Mouse (Mus musculus) kidney, adult 18-20 months (tissue): ENCODE measurements at regions not wholly inside any gene's neighbourhood (a gene's known extent, or its start where the extent isn't known, plus 50 kb on each side); places are given as distances from the start of the nearest gene placed in this dataset.

Experiments
- DNase-seq: peaks from one replicate; pipeline ENCODE4 v3.0.0; 2021

GRCm38 (mm10) chr6:52433234-52433633, 119.9 kb downstream of the Evx1 start:
- no peak for DNase-seq

DNA sequence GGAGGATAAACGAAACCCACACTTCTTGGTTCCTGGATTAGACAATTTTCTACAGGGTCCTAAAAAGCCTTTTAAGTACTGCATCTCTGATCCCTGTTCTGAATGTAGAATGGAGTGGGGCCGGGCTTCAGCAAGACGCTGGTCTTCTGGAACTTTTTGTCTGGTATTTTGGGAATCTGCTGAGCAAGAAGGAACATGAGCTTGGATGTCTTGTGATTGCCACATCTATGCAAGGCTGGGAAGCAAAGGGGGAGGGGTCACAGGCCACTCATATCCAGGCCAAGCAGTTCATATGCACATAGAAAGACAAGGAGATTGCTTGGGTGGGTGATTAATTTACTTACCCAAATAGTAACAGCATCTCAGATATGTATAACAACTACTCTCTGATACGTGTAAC, 121.5 kb downstream of the Evx1 start:
- no peak for DNase-seq

DNA sequence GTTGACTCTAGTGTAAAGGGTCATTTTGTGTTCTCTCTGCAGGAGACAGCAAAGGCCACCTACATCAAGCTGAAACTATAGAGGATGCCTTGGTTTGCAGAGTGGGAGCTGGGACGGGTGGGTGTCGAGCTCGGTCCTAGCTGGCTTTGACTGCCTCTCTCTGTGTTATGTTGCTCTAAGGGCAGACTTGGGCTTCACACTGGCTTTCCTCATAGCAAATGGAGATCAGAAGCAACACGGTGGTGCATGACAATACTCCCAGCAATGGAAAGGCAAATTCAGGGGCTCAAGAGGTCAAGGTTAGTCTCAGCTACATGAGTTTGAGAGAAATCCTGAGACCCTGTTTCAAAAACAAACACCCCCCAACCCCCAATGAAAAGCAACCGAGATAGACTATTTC, 122.1 kb downstream of the Evx1 start:
- no peak for DNase-seq

DNA sequence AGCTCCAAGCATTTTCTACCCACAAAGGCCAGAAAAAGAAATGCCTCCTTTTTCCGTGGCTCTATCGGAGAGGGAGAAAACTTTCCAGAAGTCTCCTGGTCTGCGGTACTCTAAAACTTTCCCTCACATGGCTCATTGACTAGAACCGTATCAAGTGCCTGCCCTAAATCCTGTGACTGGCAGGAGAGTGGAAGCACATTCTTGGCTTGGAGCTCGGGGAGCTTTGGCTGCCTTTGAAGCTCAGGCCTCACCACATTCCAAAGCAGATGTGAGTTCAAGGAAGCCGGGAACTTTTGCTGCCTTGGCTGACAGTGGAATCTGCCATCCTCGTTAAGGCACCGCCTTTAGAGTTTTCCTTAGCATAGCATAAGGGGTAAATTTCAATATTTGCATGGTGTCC, 125.1 kb downstream of the Evx1 start:
- no peak for DNase-seq

GRCm38 (mm10) chr6:52439204-52439603, 125.9 kb downstream of the Evx1 start:
- no peak for DNase-seq

- no peak for DNase-seq
Observed at GRCm38 (mm10) chr6:52440160-52440559, 126.9 kb downstream of the Evx1 start.

GRCm38 (mm10) chr6:52443112-52443984, 130.1 kb downstream of the Evx1 start:
- DNase-seq = no peak

- no peak for DNase-seq
Observed at GRCm38 (mm10) chr6:52458828-52459227, 145.5 kb downstream of the Evx1 start.

DNA sequence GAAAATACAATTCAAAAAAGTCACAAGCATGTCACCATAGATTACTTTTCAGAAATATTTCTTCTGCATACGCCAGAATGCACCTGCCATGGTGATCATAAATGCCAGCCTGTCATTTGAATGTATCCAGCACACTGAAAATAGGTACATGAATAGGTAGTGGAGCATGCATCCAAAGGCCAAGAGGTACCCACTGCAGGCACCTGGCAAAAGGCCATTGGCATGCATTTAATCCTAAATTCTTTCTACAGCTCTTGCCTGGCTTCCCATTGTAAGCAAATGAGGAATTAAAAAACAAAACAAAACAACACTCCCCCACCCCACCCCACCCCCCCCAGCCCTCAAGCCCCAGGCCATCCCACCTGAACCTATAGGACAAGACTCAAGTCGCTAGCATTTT, 147.9 kb downstream of the Evx1 start:
- no peak for DNase-seq

- no peak for DNase-seq
Observed at GRCm38 (mm10) chr6:52463369-52463768, 150.1 kb downstream of the Evx1 start.

DNA sequence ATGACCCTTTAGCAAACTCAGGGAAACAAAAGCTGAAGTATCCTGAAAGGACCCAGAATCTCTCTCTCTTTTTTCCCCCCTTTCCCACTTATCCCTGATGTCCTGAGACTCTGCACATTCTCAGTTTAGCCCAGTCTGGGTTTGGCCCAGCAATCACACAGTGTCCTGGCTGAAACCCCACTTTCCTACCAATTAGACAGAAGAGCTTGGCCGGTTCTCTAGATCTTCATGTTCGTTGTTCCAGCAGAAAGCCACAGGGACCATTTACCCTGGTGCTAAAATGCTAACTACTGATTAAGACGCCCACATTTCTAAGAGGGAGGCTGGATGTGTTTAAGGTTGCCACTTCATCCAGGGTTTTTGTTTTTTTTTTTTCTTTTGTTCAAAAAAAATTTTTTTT, 151.3 kb downstream of the Evx1 start:
- no peak for DNase-seq

GRCm38 (mm10) chr6:52465834-52466525, 152.7 kb downstream of the Evx1 start:
- no peak for DNase-seq

DNA sequence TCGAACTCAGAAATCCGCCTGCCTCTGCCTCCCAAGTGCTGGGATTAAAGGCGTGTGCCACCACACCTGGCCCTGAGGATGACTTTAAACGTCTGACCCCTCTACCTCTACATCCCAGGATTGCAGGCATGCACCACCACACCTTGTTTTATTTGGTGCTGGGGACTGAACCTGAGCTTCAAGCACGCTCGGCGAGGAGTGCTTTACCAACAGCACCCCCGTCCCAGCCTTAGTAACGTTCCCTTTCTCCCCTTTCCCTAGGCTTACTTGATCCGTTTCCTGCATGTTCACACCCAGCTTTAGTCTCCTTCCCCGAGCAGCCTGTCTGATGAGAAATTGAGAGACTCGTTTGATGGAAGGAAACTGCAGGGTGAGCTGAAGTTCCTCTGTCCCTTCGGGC, 157.5 kb downstream of the Evx1 start:
- no peak for DNase-seq

GRCm38 (mm10) chr6:52471384-52471957, 158.2 kb downstream of the Evx1 start:
- no peak for DNase-seq

- DNase-seq = no peak
Observed at GRCm38 (mm10) chr6:52472008-52472407, 158.7 kb downstream of the Evx1 start.

DNA sequence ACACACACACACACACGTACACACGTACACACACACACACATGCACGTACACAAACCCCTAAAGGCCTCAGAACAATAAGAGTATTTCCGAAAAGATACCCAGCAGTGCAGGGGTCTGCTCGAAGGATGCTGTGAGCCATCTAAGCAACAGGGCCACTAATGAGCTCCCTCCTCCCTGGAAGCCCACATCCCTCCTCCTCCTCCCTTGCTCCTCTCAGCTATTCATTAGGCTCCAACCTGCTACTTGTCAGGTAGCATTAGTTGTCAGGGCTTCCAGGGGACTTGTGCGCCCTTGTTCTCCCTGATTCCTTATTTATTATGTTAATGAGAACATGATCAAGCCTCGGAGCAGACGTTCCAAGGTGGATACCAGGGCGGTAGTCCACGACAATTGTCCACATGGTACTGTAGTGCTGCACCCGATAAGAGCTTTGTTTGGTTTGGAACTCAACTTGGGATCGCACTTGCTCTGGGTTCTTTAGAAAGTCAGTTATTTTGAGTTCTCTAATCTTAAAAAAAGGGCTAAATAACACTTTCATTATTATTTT, 159.8 kb downstream of the Evx1 start:
- DNase-seq = no peak

- no peak for DNase-seq
Observed at GRCm38 (mm10) chr6:52473924-52474323, 160.6 kb downstream of the Evx1 start.

DNA sequence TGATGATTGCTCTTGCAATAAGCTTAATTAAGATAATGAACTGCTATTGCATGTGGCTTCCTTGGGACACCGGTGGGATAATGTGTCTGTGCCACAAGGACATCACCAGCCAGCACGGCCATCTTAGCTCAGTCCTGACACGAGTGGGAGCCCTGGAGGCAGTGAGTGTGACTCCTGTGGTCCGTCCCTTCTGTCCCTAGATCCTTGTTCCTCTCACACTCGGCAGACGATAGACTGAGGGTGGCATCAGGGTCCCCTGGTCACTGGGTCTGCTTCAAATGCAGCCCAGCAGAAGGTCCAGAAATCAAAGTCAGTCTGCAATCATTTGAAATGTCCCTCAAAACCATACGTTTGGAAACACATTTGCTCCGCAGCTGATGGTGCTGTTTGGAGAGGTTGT, 162.4 kb downstream of the Evx1 start:
- DNase-seq = no peak

DNA sequence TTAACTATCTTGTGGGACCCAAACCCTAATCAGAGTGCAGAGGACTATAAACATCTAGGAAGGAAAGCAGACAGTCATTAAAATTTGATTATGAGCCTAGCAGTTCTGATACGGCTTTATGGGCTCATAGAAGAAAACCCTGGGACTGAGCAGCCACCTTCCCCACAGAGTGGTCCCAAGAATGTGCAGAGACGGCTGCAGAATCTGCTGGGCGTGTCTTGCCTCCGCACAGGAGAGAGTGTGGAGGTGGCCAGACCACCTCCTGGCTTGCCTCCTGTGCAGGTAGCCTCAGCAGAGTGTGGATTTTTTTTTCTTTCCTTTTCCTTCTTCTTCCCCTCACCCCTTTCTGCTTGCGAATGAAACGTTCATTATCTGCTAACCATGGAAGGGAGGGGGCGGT, 163.3 kb downstream of the Hibadh start:
- DNase-seq = no peak

DNA sequence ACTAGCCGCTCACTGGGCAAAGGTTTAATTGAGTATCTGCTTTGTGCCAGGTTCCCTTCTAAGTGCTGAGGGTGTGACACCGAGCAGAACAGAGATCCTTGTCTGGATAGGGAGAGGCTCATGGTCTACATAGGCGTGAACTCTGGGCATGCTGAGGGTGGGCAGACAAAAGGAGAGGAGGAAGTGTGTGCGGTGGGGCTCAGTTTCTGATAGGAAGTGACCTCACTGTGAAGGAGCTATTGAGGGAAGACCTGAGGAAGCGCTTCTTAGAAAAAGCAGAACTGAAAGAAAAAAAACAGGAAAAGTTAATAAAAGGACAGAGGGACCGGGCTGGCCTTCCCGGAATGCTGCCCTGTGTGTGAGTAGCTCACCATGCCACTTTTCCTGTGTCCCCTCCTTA, 162.8 kb downstream of the Hibadh start:
- peak; percentile 10 for DNase-seq

GRCm38 (mm10) chr6:52478624-52479023, 161.6 kb downstream of the Hibadh start:
- DNase-seq = no peak

DNA sequence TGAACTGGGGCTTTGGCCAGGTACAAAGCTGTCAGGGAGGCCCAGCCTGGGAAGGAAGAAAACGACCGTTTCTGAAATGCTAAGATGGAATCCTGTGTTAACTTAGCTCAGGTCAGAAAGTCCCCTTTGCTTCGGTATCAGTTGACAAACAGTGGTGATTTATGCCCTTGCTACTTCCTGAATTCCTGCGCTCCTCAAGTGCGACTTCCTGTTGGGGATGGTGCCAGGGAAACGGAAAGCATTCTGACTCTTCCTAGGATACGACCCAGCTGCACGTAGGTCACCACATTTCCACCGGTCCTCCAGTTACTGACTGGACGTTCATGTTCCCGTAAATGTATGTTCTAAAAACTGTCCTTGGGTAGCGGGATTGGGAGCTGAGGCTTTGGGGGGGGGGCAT, 161.0 kb downstream of the Hibadh start:
- peak; percentile 69 for DNase-seq

GRCm38 (mm10) chr6:52481975-52482374, 158.2 kb downstream of the Hibadh start:
- DNase-seq = no peak

GRCm38 (mm10) chr6:52486146-52486545, 154.0 kb downstream of the Hibadh start:
- DNase-seq = no peak
